Mouse (Mus musculus) embryonic fibroblast, embryonic 13.5 days (primary cell): ENCODE data around the gene Rsph14.

Source experiments
- CTCF ChIP-seq: IDR thresholded peaks from 2 replicates; pipeline ENCODE4 v1.5.1; 2011; ENCODE audit warnings: mild to moderate bottlenecking, control low read depth, low read length, moderate library complexity, borderline replicate concordance; ENCODE audit not compliant: insufficient read depth
- POLR2A ChIP-seq: IDR thresholded peaks from 2 replicates; pipeline ENCODE4 v1.6.1; 2011; ENCODE audit warnings: low read depth, mild to moderate bottlenecking, control low read depth, low read length, moderate library complexity

DNA sequence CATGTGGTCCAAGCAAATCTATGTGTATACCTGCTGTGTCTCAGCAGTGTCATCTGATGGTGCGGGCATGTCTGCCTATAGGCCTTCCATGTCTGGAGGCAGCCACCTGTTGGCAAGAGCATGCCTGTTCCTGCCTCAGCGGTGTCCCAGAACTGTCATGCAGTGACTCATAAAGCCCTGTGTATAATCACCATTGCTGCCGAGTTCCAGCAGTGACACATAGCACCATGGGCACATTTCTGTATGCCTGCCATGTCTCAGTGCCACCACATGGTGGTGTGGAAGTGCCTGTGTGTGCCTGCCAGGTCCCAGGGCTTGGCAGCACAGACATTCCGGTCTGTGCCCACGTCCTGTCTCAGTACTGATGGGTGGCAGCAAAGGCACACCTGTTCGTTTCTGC, 109.6 kb downstream of the Rsph14 start:
- TF ChIP-seq CTCF (peak; percentile 64; the same call in 1 of the 2 replicates), POLR2A (no peak)
